In genomic region chr2:155357686-155358399, GRCm38 (mm10) we compare ENCODE assay signal across 8 mouse cellular contexts. TPM values are rescaled to one million over a fixed set of nuclear protein-coding genes. Genes with fewer than 3 reads are reported as not detected.
A peak's percentile ranks its signal among the peaks of the same experiment; 100 is the strongest.
DNase-seq lines count a peak whose midpoint lies in the region; ATAC-seq and TF ChIP-seq lines count a peak whose summit lies in the region.

No protein-coding gene starts in this region.

- no peak for TF ChIP-seq CTCF in testis, adult 2 months (IDR thresholded peaks at IDR 0.05; ENCODE audit: control insufficient read depth, insufficient read depth, insufficient replicate concordance, low read depth, low read length)
- no peak for TF ChIP-seq CTCF in olfactory bulb, adult 2 months (IDR thresholded peaks at IDR 0.05; ENCODE audit: insufficient read depth, low read depth, low read length)

- H3K36me3 ChIP-seq in testis, adult 2 months (ENCODE audit: control insufficient read depth, insufficient read depth, low read length) = no peaks in the 10 kb centered on the region
- no peaks in the 10 kb centered on the region for H3K36me3 ChIP-seq in hindbrain, embryonic 14.5 days (replicated peaks; ENCODE audit: control insufficient read depth, insufficient read depth)
- no peaks in the 10 kb centered on the region for H3K36me3 ChIP-seq in limb, embryonic 15.5 days

- no peak for DNase-seq in testis, postnatal 10 days (ENCODE audit: low spot score)
- peak; percentile 40 for DNase-seq in embryo, embryonic 10.5 days (ENCODE audit: low spot score)
- no peak for DNase-seq in hindbrain, embryonic 14.5 days (ENCODE audit: low spot score)
- no peak for DNase-seq in yolk sac, embryonic 10.5 days (ENCODE audit: low spot score)

- WGBS in hindbrain, embryonic 14.5 days = 32% methylated on average over 14 of the region's 14 CpGs
- 34% methylated on average over 14 of the region's 14 CpGs for WGBS in limb, embryonic 15.5 days
- WGBS in olfactory bulb, adult 2 months = 32% methylated on average over 14 of the region's 14 CpGs

- H3K4me2 ChIP-seq in hindbrain, embryonic 14.5 days (replicated peaks) = peak overlapping the region; percentile 57
- peak overlapping the region; percentile 79 for H3K4me2 ChIP-seq in limb, embryonic 15.5 days

- no peaks in the 10 kb centered on the region for H3K27me3 ChIP-seq in testis, adult 2 months (ENCODE audit: control insufficient read depth, insufficient read depth, low read length)
- H3K27me3 ChIP-seq in hindbrain, embryonic 14.5 days (ENCODE audit: control insufficient read depth, insufficient read depth, low read length) = no peaks in the 10 kb centered on the region
- H3K27me3 ChIP-seq in limb, embryonic 15.5 days = no peaks in the 10 kb centered on the region

- peaks cover 2% of the 10 kb centered on the region; the same call in 1 of the 2 replicates for H3K4me1 ChIP-seq in testis, adult 2 months (ENCODE audit: control insufficient read depth, insufficient read depth, low read length)
- H3K4me1 ChIP-seq in hindbrain, embryonic 14.5 days (replicated peaks; ENCODE audit: control insufficient read depth, insufficient read depth, low read length) = peaks cover 15% of the 10 kb centered on the region
- H3K4me1 ChIP-seq in limb, embryonic 15.5 days = peaks cover 10% of the 10 kb centered on the region
- H3K4me1 ChIP-seq in olfactory bulb, adult 2 months (ENCODE audit: control insufficient read depth, insufficient read depth, low read length) = no peaks in the 10 kb centered on the region

- peak overlapping the region; percentile 2 for H3K27ac ChIP-seq in testis, adult 2 months (ENCODE audit: control insufficient read depth, insufficient read depth, low read depth, low read length)
- peak overlapping the region; percentile 64 for H3K27ac ChIP-seq in hindbrain, embryonic 14.5 days
- peak overlapping the region; percentile 72 for H3K27ac ChIP-seq in limb, embryonic 15.5 days
- peak overlapping the region; percentile 54; the same call in 1 of the 2 replicates for H3K27ac ChIP-seq in olfactory bulb, adult 2 months (ENCODE audit: insufficient read depth, low read depth, low read length)

- H3K9me3 ChIP-seq in hindbrain, embryonic 14.5 days (ENCODE audit: control insufficient read depth, low read length) = no peaks in the 10 kb centered on the region
- no peaks in the 10 kb centered on the region for H3K9me3 ChIP-seq in limb, embryonic 15.5 days

- peak overlapping the region; percentile 41 for H3K4me3 ChIP-seq in testis, adult 2 months (ENCODE audit: control insufficient read depth, low read depth, low read length)
- H3K4me3 ChIP-seq in hindbrain, embryonic 14.5 days (replicated peaks; ENCODE audit: low read length) = peak overlapping the region; percentile 75
- H3K4me3 ChIP-seq in limb, embryonic 15.5 days = peak overlapping the region; percentile 84
- H3K4me3 ChIP-seq in olfactory bulb, adult 2 months (ENCODE audit: insufficient read depth, low read depth, low read length) = peak overlapping the region; percentile 39

- peak overlapping the region; percentile 46 for H3K9ac ChIP-seq in hindbrain, embryonic 14.5 days
- H3K9ac ChIP-seq in limb, embryonic 15.5 days = peak overlapping the region; percentile 28; the same call in 1 of the 2 replicates

- peak; percentile 61 for ATAC-seq in hindbrain, embryonic 14.5 days (ENCODE audit: low FRiP score)
- ATAC-seq in limb, embryonic 15.5 days (ENCODE audit: insufficient number of reproducible peaks, low FRiP score, low TSS enrichment, low read depth) = 0 out of 2 replicates have a peak, but pooled peaks have one; percentile 2
- ATAC-seq in megakaryocyte-erythroid progenitor cell, adult 5-6 weeks (replicated peaks; ENCODE audit: low FRiP score, low TSS enrichment, poor library complexity, severe bottlenecking) = no peak

- no peak for TF ChIP-seq POLR2A in testis, adult 2 months (IDR thresholded peaks at IDR 0.05; ENCODE audit: control insufficient read depth, low read depth, low read length)
- TF ChIP-seq POLR2A in olfactory bulb, adult 2 months (IDR thresholded peaks at IDR 0.05; ENCODE audit: insufficient read depth, low read depth, low read length) = no peak

RNA-seq across cellular contexts. Expression of gene Pigu, which starts 0.6 kb away (rescaled TPM):
- polyA plus RNA-seq in testis, adult 2 months (2012; rRNA removed) = 26.0 and 36.9 TPM in 2 replicates
- 60.7 and 75.0 TPM in 2 replicates for polyA plus RNA-seq in hindbrain, embryonic 14.5 days (2014; fragmentation: Nextera tagmentation; extraction: Ambion mirVana)
- 41.7 and 45.5 TPM in 2 replicates for polyA plus RNA-seq in limb, embryonic 15.5 days (2015; fragmentation: Nextera tagmentation; extraction: Ambion mirVana)
- polyA plus RNA-seq in olfactory bulb, adult 2 months (2012; ENCODE audit: insufficient read depth, insufficient read length, low replicate concordance, missing spikeins) = not detected in 2 replicates
- 50.9 and 66.4 TPM in 2 replicates for total RNA-seq in megakaryocyte-erythroid progenitor cell, adult 5-6 weeks (2014; fragmentation: Nextera tagmentation)
- 36.8 and 63.2 TPM in 2 replicates for total RNA-seq in megakaryocyte-erythroid progenitor cell, adult 5-6 weeks (2017)

RNA-seq across cellular contexts. Expression of gene Trp53inp2, which starts 23.0 kb away (rescaled TPM):
- polyA plus RNA-seq in testis, adult 2 months (2012; rRNA removed) = 163 and 176 TPM in 2 replicates
- 91.6 and 94.6 TPM in 2 replicates for polyA plus RNA-seq in hindbrain, embryonic 14.5 days (2014; fragmentation: Nextera tagmentation; extraction: Ambion mirVana)
- polyA plus RNA-seq in limb, embryonic 15.5 days (2015; fragmentation: Nextera tagmentation; extraction: Ambion mirVana) = 16.7 and 20.8 TPM in 2 replicates
- 154 TPM in 1 of 2 replicates, not detected in the other for polyA plus RNA-seq in olfactory bulb, adult 2 months (2012; ENCODE audit: insufficient read depth, insufficient read length, low replicate concordance, missing spikeins)
- 1.9 and 2.8 TPM in 2 replicates for total RNA-seq in megakaryocyte-erythroid progenitor cell, adult 5-6 weeks (2014; fragmentation: Nextera tagmentation)
- 3.7 and 4.7 TPM in 2 replicates for total RNA-seq in megakaryocyte-erythroid progenitor cell, adult 5-6 weeks (2017)

Comparison
In these comparisons a context has a peak if more than half of its experiments do, and no peak if none do; other contexts are left out.
1. H3K27ac ChIP-seq: peak in every context shown above with its lines; median percentile 72 in limb, embryonic 15.5 days; 64 in hindbrain, embryonic 14.5 days; 54 in olfactory bulb, adult 2 months; 2 in testis, adult 2 months.